13 mouse cellular contexts compared by ENCODE assay signal in the genomic region with DNA sequence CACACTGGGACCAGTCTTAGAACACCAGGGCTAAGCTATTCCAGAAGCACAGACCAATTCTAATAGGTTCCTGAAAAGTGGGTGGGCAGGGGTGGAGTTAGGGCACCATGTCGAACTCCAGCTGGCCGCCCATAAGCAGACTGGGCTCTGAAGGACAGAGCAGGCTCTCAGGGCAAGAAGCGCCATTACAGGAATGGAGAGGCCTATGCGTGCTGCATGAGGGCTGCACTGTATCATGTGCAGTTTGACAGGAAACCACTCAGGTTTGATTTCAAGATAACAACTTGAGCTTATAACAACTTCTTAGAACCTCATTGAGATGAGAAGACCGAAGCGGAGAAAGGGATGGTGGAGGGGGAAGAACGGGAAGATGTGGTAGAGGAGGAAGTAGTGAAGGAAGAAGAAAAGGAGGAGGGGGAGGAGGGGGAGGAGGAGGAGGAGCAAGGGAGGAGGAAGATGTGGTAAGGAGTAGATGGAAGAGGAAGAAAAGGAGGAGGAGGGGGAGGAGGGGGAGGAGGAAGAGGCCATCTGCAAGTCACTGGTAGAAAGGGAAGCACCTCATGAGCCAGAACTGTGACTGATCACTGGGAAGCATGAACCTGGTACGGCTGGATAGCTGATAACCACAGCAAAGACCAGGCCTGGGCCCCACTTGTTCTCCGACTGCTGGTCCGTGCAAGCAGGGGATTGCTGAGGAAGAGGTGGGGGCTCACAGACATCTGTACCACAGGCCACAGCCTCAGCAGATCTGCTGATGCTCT. TPM values are rescaled to one million over a fixed set of nuclear protein-coding genes. Genes with fewer than 3 reads are reported as not detected.
A peak's percentile ranks its signal among the peaks of the same experiment; 100 is the strongest.
DNase-seq lines count a peak whose midpoint lies in the region; ATAC-seq lines count a peak whose summit lies in the region.
"Had no signal": no experiment of that assay in that cellular context is flagged by ENCODE, and none has a peak within 500 bp of the region (broad histone marks: within the 10 kb centered on the region; RNA-seq: fewer than 3 reads in every experiment).

No protein-coding gene starts in this region.

- no peaks in the 10 kb centered on the region for H3K27me3 ChIP-seq in heart, embryonic 15.5 days
- H3K27me3 ChIP-seq in liver, embryonic 12.5 days (replicated peaks): no peaks in the 10 kb centered on the region; the same call in 1 of the 2 replicates
- H3K27me3 ChIP-seq in hindbrain, embryonic 12.5 days: no peaks in the 10 kb centered on the region
- H3K27me3 ChIP-seq: heart, embryonic 13.5 days; limb, embryonic 12.5 days had no signal

- DNase-seq in heart, postnatal 4 days: no peak
- DNase-seq in T-cell, adult 2 months (ENCODE audit: low spot score): peak; percentile 63
- peak; percentile 78 for DNase-seq in thymus, postnatal 0 days (ENCODE audit: low spot score)
- DNase-seq in adrenal gland, postnatal 14 days: no peak
- no peak for DNase-seq in kidney, adult 9 months
- DNase-seq: lung, postnatal 36 days; spleen, adult 18-20 months had no signal

- H3K9me3 ChIP-seq in heart, embryonic 15.5 days (replicated peaks): no peaks in the 10 kb centered on the region
- H3K9me3 ChIP-seq in liver, embryonic 12.5 days (replicated peaks): no peaks in the 10 kb centered on the region
- H3K9me3 ChIP-seq in hindbrain, embryonic 12.5 days (replicated peaks): no peaks in the 10 kb centered on the region
- H3K9me3 ChIP-seq: heart, embryonic 13.5 days; limb, embryonic 12.5 days had no signal

- no peak overlapping the region for H3K4me3 ChIP-seq in heart, embryonic 15.5 days
- no peak overlapping the region for H3K4me3 ChIP-seq in liver, embryonic 12.5 days
- no peak overlapping the region for H3K4me3 ChIP-seq in hindbrain, embryonic 12.5 days
- H3K4me3 ChIP-seq: heart, embryonic 13.5 days; limb, embryonic 12.5 days had no signal

- H3K9ac ChIP-seq in heart, embryonic 15.5 days: no peak overlapping the region
- H3K9ac ChIP-seq in liver, embryonic 12.5 days: no peak overlapping the region
- no peak overlapping the region for H3K9ac ChIP-seq in hindbrain, embryonic 12.5 days
- H3K9ac ChIP-seq: heart, embryonic 13.5 days; limb, embryonic 12.5 days had no signal

- ATAC-seq in heart, embryonic 15.5 days (replicated peaks; ENCODE audit: insufficient number of reproducible peaks, insufficient read depth, low FRiP score, low read depth): no peak
- ATAC-seq in liver, embryonic 12.5 days: peak; percentile 44; the same call in 1 of the 2 replicates
- ATAC-seq in hindbrain, embryonic 12.5 days (ENCODE audit: low FRiP score): no peak
- ATAC-seq: intestine, embryonic 16.5 days had no signal

- H3K27ac ChIP-seq in heart, embryonic 15.5 days: peak overlapping the region; percentile 37; the same call in 1 of the 2 replicates
- H3K27ac ChIP-seq in liver, embryonic 12.5 days: no peak overlapping the region
- no peak overlapping the region for H3K27ac ChIP-seq in hindbrain, embryonic 12.5 days
- H3K27ac ChIP-seq: heart, embryonic 13.5 days; limb, embryonic 12.5 days had no signal

- peaks cover 7% of the 10 kb centered on the region; the same call in 1 of the 2 replicates for H3K4me1 ChIP-seq in heart, embryonic 15.5 days (replicated peaks)
- peaks cover 37% of the 10 kb centered on the region for H3K4me1 ChIP-seq in liver, embryonic 12.5 days
- peaks cover 3% of the 10 kb centered on the region; the same call in 1 of the 2 replicates for H3K4me1 ChIP-seq in hindbrain, embryonic 12.5 days
- H3K4me1 ChIP-seq: limb, embryonic 12.5 days had no signal

- WGBS in heart, embryonic 15.5 days: 70% methylated on average over 10 of the region's 10 CpGs
- WGBS in liver, embryonic 12.5 days (ENCODE audit: insufficient replicate concordance): 32% methylated on average over 10 of the region's 10 CpGs
- 85% methylated on average over 10 of the region's 10 CpGs for WGBS in hindbrain, embryonic 12.5 days

- H3K36me3 ChIP-seq in heart, embryonic 15.5 days: no peaks in the 10 kb centered on the region
- no peaks in the 10 kb centered on the region for H3K36me3 ChIP-seq in liver, embryonic 12.5 days
- no peaks in the 10 kb centered on the region for H3K36me3 ChIP-seq in hindbrain, embryonic 12.5 days
- H3K36me3 ChIP-seq: heart, embryonic 13.5 days; limb, embryonic 12.5 days had no signal

- H3K4me2 ChIP-seq in heart, embryonic 15.5 days: no peak overlapping the region
- no peak overlapping the region for H3K4me2 ChIP-seq in liver, embryonic 12.5 days
- H3K4me2 ChIP-seq in hindbrain, embryonic 12.5 days (replicated peaks): no peak overlapping the region
- H3K4me2 ChIP-seq: heart, embryonic 13.5 days; limb, embryonic 12.5 days had no signal

RNA-seq across cellular contexts. Expression of gene Tgfbr1, which starts 33.3 kb away (rescaled TPM):
- polyA plus RNA-seq in heart, embryonic 15.5 days (2015; fragmentation: Nextera tagmentation; extraction: Ambion mirVana): 18.9 and 23.5 TPM in 2 replicates
- 10 to 100 TPM; 24.4 to 25.5 TPM for total RNA-seq in heart, postnatal 4 days (2021)
- polyA plus RNA-seq in liver, embryonic 12.5 days (2016; fragmentation: Nextera tagmentation; extraction: Ambion mirVana): 10.5 and 11.5 TPM in 2 replicates
- 25.7 and 26.6 TPM in 2 replicates for polyA plus RNA-seq in thymus, postnatal 0 days (2015; fragmentation: Nextera tagmentation; extraction: Ambion mirVana)
- total RNA-seq in adrenal gland, postnatal 14 days (2021): 25.5 and 27.8 TPM in 2 replicates
- 96.7 and 102 TPM in 2 replicates for polyA plus RNA-seq in hindbrain, embryonic 12.5 days (2016; fragmentation: Nextera tagmentation; extraction: Ambion mirVana)

Comparison
In these comparisons a context has a peak if more than half of its experiments do, and no peak if none do; other contexts are left out.
1. DNase-seq: peak in T-cell, adult 2 months (single experiment) and thymus, postnatal 0 days (single experiment); none in heart, postnatal 4 days (single experiment), adrenal gland, postnatal 14 days (single experiment) and kidney, adult 9 months (single experiment).